Mouse (Mus musculus) left cerebral cortex, postnatal 10 days (tissue): ENCODE data around the gene Actb. TPM values are rescaled to one million over a fixed set of nuclear protein-coding genes. Genes with fewer than 3 reads are reported as not detected.

ENCODE experiments used
- DNase-seq, 2 experiments: peaks; one replicate each; pipeline ENCODE4 v3.0.0; 2021 to 2022; ENCODE audit warnings: low spot score in 2 of 2, mixed read lengths in 1 of 2; ENCODE audit errors: extremely low spot score in 1 of 2
- intact Hi-C: fragments of 180-260 bp; cut with DNase I; formaldehyde crosslinking; loops from one replicate; pipeline ENCODE4 v1.15.1; 2025
- total RNA-seq, 2 experiments: library from RNA; stranded (reverse); gene quantifications; 2 replicates each; pipeline ENCODE4 v1.2.3; 2021

The Actb gene
- total RNA-seq, 2 experiments from 2014 or later, result 3,611 to 3,673 TPM

DNA sequence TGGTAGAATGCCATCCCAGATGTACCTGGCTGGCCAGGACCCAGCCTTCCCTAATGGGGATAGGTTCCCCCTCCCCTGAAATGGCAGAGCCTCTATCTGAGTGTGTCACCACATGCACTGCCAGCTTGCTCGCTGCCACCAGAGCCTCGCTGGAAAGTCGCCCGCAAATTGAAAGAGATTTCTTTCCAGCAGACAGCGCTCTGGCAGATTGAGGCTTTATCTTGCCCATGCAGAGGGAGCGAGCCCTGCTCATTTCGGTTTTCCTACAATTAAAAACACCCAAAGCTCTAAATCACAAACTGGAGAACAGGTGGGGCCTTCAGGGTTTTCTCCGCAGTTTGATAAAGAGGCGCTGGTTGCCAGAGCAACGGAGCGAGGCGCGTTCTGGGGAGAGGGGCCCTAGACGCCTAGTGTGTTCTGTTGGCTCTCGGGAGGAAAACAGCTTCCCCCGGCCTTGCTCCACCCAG lies 48.8 kb downstream of the Actb start:
- intact Hi-C loops, result loop anchor here (5.0 kb wide), 2 partner anchors 35 to 90 kb away; no protein-coding TSS in a partner anchor
- peak; percentile 79 to 86 for DNase-seq

DNA sequence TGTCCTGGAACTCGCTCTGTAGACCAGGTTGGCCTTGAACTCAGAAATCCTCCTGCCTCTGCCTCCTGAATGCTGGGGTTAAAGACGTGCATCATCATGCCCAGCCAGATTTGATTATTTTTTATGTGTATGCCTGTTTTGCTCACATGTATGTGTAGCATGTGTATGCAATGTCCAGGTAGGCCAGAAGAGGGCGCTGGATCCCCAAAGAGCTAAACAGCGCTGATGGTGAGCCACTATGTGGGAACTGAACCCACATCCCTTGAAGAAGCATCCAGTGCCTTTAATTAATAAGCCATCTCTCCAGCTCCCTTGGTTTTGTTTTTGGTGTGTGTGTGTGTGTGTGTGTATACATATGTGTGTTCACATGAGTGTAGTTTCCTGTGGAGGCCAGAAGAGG lies 50.1 kb downstream of the Actb start:
- intact Hi-C loops, result loop anchor here (5.0 kb wide), 2 partner anchors 34 to 89 kb away; no protein-coding TSS in a partner anchor
- no peak for DNase-seq

DNA sequence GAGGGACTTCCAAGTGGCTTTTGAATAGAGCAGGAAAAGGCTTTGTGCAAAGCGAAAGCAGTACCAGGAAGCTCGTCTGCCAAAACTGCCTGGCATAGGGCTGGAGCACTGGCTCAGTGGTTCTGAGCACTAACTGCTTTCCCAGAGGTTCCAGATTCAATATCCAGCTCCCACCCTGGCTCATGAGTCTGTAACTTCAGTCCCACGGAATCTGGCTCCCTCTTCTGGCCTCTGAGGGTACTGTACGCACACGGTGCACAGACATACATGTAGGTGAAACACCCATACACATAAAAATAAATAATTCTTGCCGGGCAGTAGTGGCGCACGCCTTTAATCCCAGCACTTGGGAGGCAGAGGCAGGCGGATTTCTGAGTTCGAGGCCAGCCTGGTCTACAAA lies 51.7 kb downstream of the Actb start:
- intact Hi-C loops, result loop anchor here (5.0 kb wide), 2 partner anchors 33 to 88 kb away; no protein-coding TSS in a partner anchor
- peak; percentile 60 to 75 for DNase-seq

DNA sequence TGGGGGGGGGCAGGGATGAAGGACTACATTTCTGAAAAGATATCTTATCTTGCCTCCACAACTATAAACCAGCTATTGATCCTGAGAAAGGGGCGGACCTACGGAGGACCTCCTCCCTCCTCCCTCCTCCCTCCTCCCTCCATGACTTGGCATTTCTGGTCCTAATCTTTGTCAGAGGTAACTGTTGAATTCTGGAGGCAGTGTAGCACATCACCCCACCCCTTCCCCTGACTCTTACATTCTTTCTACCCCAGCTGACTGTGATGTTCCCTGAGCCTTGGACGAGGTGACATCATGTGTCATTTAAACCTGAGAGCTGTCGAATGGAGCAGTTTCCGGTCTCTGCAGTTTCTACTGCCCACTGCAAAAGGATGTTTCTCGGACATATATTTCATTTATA lies 53.0 kb downstream of the Actb start:
- intact Hi-C loops, result no loop called here
- no peak for DNase-seq

Other genes with a start within 250 kb of the Actb start
- gene Slc29a4, start 214.2 kb downstream of the Actb start, total RNA-seq, result 10 to 100 TPM; 64.9 to 77.5 TPM
- gene Tnrc18, start 89.1 kb downstream of the Actb start, total RNA-seq, result 100 to 1,000 TPM; 166 to 177 TPM
- gene Fbxl18, start 11.3 kb downstream of the Actb start, total RNA-seq, result 10 to 100 TPM; 32.3 to 34.8 TPM
- gene Fscn1, start 53.6 kb upstream of the Actb start, total RNA-seq, result 100 to 1,000 TPM; 442 to 448 TPM
- gene Rnf216, start 206.2 kb upstream of the Actb start, total RNA-seq, result 10 to 100 TPM; 38.5 to 40.1 TPM
- gene Olfr718-ps1, start 240.8 kb upstream of the Actb start, total RNA-seq, result under 1 TPM; 0.14 to 0.17 TPM